Mouse (Mus musculus) CH12.LX (cell line): ENCODE results near the gene Clip1. TPM values are rescaled to one million over a fixed set of nuclear protein-coding genes. Genes with fewer than 3 reads are reported as not detected.

Experiments
- DNase-seq: peaks from one replicate; pipeline ENCODE4 v3.0.0-alpha.2; 2013; ENCODE audit errors: extremely low read depth
- H3K27ac ChIP-seq: 2 replicates; pipeline ENCODE4 v1.5.1; 2012; ENCODE audit warnings: low read depth, mild to moderate bottlenecking, control low read depth, moderate library complexity; ENCODE audit not compliant: insufficient read depth
- H3K27me3 ChIP-seq: replicated peaks from 2 replicates; pipeline ENCODE3; 2012; ENCODE audit warnings: inconsistent platforms
- H3K36me3 ChIP-seq, 2 experiments: replicated peaks in 1 of 2; 2 replicates each; pipeline versions ENCODE3 to v1.6.1; 2012; ENCODE audit warnings: inconsistent platforms in 1 of 2, low read length in 1 of 2, mild to moderate bottlenecking in 1 of 2, mixed read lengths in 1 of 2, moderate library complexity in 1 of 2; ENCODE audit not compliant: control insufficient read depth in 1 of 2, insufficient read depth in 1 of 2
- H3K4me1 ChIP-seq, 2 experiments: 2 replicates each; pipeline ENCODE4 v1.6.1; 2012; ENCODE audit warnings: inconsistent platforms in 1 of 2, moderate library complexity in 1 of 2; ENCODE audit not compliant: insufficient read depth in 2 of 2, control insufficient read depth in 1 of 2
- H3K4me2 ChIP-seq: 2 replicates; pipeline ENCODE4 v1.6.1; 2012; ENCODE audit warnings: low read depth, mild to moderate bottlenecking, control low read depth; ENCODE audit not compliant: poor library complexity, insufficient read depth, severe bottlenecking
- H3K4me3 ChIP-seq, 3 experiments: fragments of 150-350 bp in 1 of 3; sonication (generic) in 1 of 3; replicated peaks in 1 of 3; 2 replicates each; pipeline versions ENCODE3 to v1.5.1; 2011 to 2012; ENCODE audit warnings: low read depth in 2 of 3, low read length in 2 of 3, mild to moderate bottlenecking in 2 of 3, moderate library complexity in 2 of 3, control low read depth in 1 of 3, improper control_type of control experiment in 1 of 3, inconsistent platforms in 1 of 3, mixed read lengths in 1 of 3; ENCODE audit not compliant: poor library complexity in 1 of 3
- H3K79me2 ChIP-seq: replicated peaks from 2 replicates; pipeline ENCODE4 v1.6.1; 2012; ENCODE audit warnings: mild to moderate bottlenecking, moderate library complexity; ENCODE audit not compliant: control insufficient read depth, poor library complexity, insufficient read depth, severe bottlenecking; ENCODE audit errors: extremely low read depth
- H3K9ac ChIP-seq: 2 replicates; pipeline ENCODE4 v1.6.1; 2012; ENCODE audit warnings: low read depth, mild to moderate bottlenecking, control low read depth, moderate library complexity; ENCODE audit not compliant: insufficient read depth
- H3K9me3 ChIP-seq: replicated peaks from 2 replicates; pipeline ENCODE3; 2012; ENCODE audit warnings: low read length, inconsistent platforms, mixed read lengths
- CHD2 ChIP-seq: IDR thresholded peaks from 2 replicates; pipeline ENCODE4 v1.6.1; 2011; ENCODE audit warnings: low read length, improper control_type of control experiment
- CTCF ChIP-seq, 2 experiments: IDR thresholded peaks in 1 of 2; conservative IDR thresholded peaks in 1 of 2; 2 replicates each; pipeline ENCODE4 v1.5.1; 2011 to 2012; ENCODE audit warnings: low read depth in 2 of 2, low read length in 2 of 2, improper control_type of control experiment in 1 of 2, inconsistent platforms in 1 of 2, mild to moderate bottlenecking in 1 of 2, moderate library complexity in 1 of 2
- ELF1 ChIP-seq: IDR thresholded peaks from 2 replicates; pipeline ENCODE4 v1.6.1; 2014; ENCODE audit warnings: low read depth, mild to moderate bottlenecking, inconsistent platforms, low read length, improper control_type of control experiment
- EP300 ChIP-seq: IDR thresholded peaks from 2 replicates; pipeline ENCODE4 v1.6.1; 2011; ENCODE audit warnings: low read length, improper control_type of control experiment
- ETS1 ChIP-seq: conservative IDR thresholded peaks from 2 replicates; pipeline ENCODE4 v1.6.1; 2012; ENCODE audit warnings: low read depth, mild to moderate bottlenecking, inconsistent platforms, low read length, improper control_type of control experiment, moderate library complexity
- HCFC1 ChIP-seq: IDR thresholded peaks from 2 replicates; pipeline ENCODE4 v1.6.1; 2012; ENCODE audit warnings: low read depth, mild to moderate bottlenecking, inconsistent platforms, low read length, improper control_type of control experiment
- KAT2A ChIP-seq: IDR thresholded peaks from 2 replicates; pipeline ENCODE4 v1.6.1; 2012; ENCODE audit warnings: low read length, improper control_type of control experiment, inconsistent platforms; ENCODE audit not compliant: insufficient replicate concordance
- MAZ ChIP-seq: IDR thresholded peaks from 2 replicates; pipeline ENCODE4 v1.6.1; 2012; ENCODE audit warnings: low read depth, mild to moderate bottlenecking, inconsistent platforms, low read length, improper control_type of control experiment, moderate library complexity
- MEF2A ChIP-seq: IDR thresholded peaks from 2 replicates; pipeline ENCODE4 v1.6.1; 2014; ENCODE audit warnings: low read depth, mild to moderate bottlenecking, inconsistent platforms, low read length, improper control_type of control experiment, borderline replicate concordance
- MYC ChIP-seq: IDR thresholded peaks from 2 replicates; pipeline ENCODE4 v1.6.1; 2011; ENCODE audit warnings: low read depth, mild to moderate bottlenecking, improper control_type of control experiment, low read length
- NELFE ChIP-seq: IDR thresholded peaks from 2 replicates; pipeline ENCODE4 v1.6.1; 2011; ENCODE audit warnings: low read depth, low read length, improper control_type of control experiment
- POLR2AphosphoS2 ChIP-seq: IDR thresholded peaks from 2 replicates; pipeline ENCODE4 v1.6.1; 2011; ENCODE audit warnings: low read depth, low read length, improper control_type of control experiment
- RAD21 ChIP-seq: IDR thresholded peaks from 2 replicates; pipeline ENCODE4 v1.6.1; 2011; ENCODE audit warnings: low read depth, mild to moderate bottlenecking, low read length, improper control_type of control experiment, moderate library complexity
- RCOR1 ChIP-seq: conservative IDR thresholded peaks from 2 replicates; pipeline ENCODE4 v1.6.1; 2012; ENCODE audit warnings: low read depth, mild to moderate bottlenecking, inconsistent platforms, low read length, improper control_type of control experiment
- SIN3A ChIP-seq: IDR thresholded peaks from 2 replicates; pipeline ENCODE4 v1.6.1; 2012; ENCODE audit warnings: low read length, improper control_type of control experiment, inconsistent platforms
- SMC3 ChIP-seq: IDR thresholded peaks from 2 replicates; pipeline ENCODE4 v1.6.1; 2011; ENCODE audit warnings: low read depth, low read length, improper control_type of control experiment
- TBP ChIP-seq: conservative IDR thresholded peaks from 2 replicates; pipeline ENCODE4 v1.6.1; 2011; ENCODE audit warnings: low read depth, low read length, improper control_type of control experiment
- UBTF ChIP-seq: IDR thresholded peaks from 2 replicates; pipeline ENCODE4 v1.6.1; 2012; ENCODE audit warnings: low read depth, mild to moderate bottlenecking, inconsistent platforms, low read length, improper control_type of control experiment, moderate library complexity
- USF1 ChIP-seq: IDR thresholded peaks from 2 replicates; pipeline ENCODE4 v1.6.1; 2014; ENCODE audit warnings: low read depth, mild to moderate bottlenecking, inconsistent platforms, low read length, improper control_type of control experiment
- ZMIZ1 ChIP-seq: IDR thresholded peaks from 2 replicates; pipeline ENCODE4 v1.6.1; 2012; ENCODE audit warnings: low read depth, mild to moderate bottlenecking, inconsistent platforms, low read length, improper control_type of control experiment
- dilution Hi-C: fragments of 300-500 bp; cut with MboI; formaldehyde crosslinking; loops from 2 replicates; pipeline ENCODE4 v1.14.3; 2020; ENCODE audit warnings: low sequenced_read_pairs; ENCODE audit not compliant: extremely low pct_unique_long_range_greater_than_20kb, extremely low pct_ligation_motif_present
- in situ Hi-C: fragments of 300-500 bp; cut with MboI; formaldehyde crosslinking; loops from 3 replicates; pipeline ENCODE4 v1.14.3; 2019; ENCODE audit warnings: low sequenced_read_pairs, low pct_ligation_motif_present, low pct_unique_long_range_greater_than_20kb, mixed read lengths
- polyA plus RNA-seq: library from polyadenylated mRNA; unstranded; fragments of >175 nt; gene quantifications from 2 replicates; pipeline ENCODE4 v1.2.1, GENCODE M21; 2012; ENCODE audit warnings: low read depth; ENCODE audit not compliant: insufficient read length
- total RNA-seq, 2 experiments: library from RNA; depleted of rRNA; stranded (reverse); fragments of 300-350 nt in 1 of 2; fragments of >200 nt in 1 of 2; gene quantifications; 2 replicates each; pipeline ENCODE4 v1.2.3; 2012 to 2014

Clip1 gene
- total and polyA plus RNA-seq, 3 experiments, result 24.9 to 42.9 (median 28.1) TPM

DNA sequence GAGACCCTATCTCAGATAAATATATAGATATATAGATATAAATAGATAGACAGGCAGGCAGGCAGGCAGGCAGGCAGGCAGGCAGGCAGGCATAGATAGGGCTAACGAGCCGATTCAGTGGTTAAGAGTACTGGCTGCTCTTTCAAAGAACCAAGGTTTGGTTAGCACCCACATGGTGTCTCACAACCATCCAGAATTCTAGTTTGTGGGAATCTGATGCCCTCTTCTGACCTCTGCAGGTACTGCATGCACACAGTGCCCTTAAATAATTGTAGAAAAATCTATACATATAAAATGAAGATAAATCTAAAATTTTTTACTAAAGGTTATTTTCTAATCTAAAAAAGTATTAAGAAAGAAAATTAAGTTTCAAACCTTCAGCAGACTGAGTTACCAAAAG, 65.9 kb downstream of the Clip1 start:
- peaks cover 51 to 75% of the 10 kb centered on the region in 2 experiments for H3K36me3 ChIP-seq
- H3K79me2 ChIP-seq, result no peaks in the 10 kb centered on the region
- no peaks in the 10 kb centered on the region for H3K4me1 ChIP-seq
- no peak overlapping the region for H3K9ac ChIP-seq
- H3K27me3 ChIP-seq, result no peaks in the 10 kb centered on the region
- dilution Hi-C loops (no loop called here), in situ Hi-C loops (no loop called here)
- no peak overlapping the region for H3K4me2 ChIP-seq
- no peak overlapping the region for H3K4me3 ChIP-seq
- DNase-seq, result peak; percentile 40
- H3K27ac ChIP-seq, result no peak overlapping the region
- 0 out of 2 replicates have a peak, but pooled peaks have one; percentile 18 for TF ChIP-seq MYC
- no peak for TF ChIP-seq TBP
- no peak for TF ChIP-seq HCFC1
- peak; percentile 53 for TF ChIP-seq RAD21
- no peak for TF ChIP-seq ZMIZ1
- TF ChIP-seq ETS1, result no peak
- no peak for TF ChIP-seq NELFE
- peak; percentile 34 to 61; a peak in 2 of 4 replicates for TF ChIP-seq CTCF (conservative IDR thresholded peaks at IDR 0.05 in 1 of 2, IDR thresholded peaks at IDR 0.05 in 1 of 2; ENCODE audit: low read depth in 2 of 2, low read length in 2 of 2)
- peak; percentile 15; the same call in 1 of the 2 replicates for TF ChIP-seq SMC3
- TF ChIP-seq USF1, result no peak
- no peak for TF ChIP-seq MAZ
- TF ChIP-seq EP300, result no peak
- TF ChIP-seq ELF1, result no peak
- no peaks in the 10 kb centered on the region for H3K9me3 ChIP-seq

DNA sequence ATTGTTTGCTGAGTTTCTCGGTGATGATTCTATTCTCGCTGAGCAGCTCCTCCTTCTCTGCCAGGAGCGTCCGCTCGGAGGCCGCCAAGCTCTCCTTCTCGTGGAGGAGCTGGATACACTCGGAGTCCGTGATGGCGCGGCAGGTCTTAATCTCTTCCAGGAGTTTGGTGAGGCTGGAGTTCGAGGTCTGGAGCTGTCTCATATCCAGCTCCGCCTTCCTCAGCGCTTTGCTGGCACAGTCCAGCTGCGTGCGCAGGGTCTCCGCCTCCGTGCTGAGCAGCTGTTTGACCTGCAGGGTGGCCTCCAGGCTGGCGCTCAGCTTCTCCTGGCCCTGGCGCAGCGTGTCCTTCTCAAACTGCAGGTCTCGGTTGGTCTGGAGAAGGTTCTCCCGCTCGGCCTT, 70.2 kb downstream of the Clip1 start:
- TF ChIP-seq TBP (no peak), KAT2A (no peak), UBTF (no peak), USF1 (no peak), RCOR1 (no peak), SIN3A (no peak), MEF2A (no peak), CHD2 (no peak), POLR2AphosphoS2 (no peak), RAD21 (no peak), MAZ (no peak)
- H3K27me3 ChIP-seq, result no peaks in the 10 kb centered on the region
- H3K9me3 ChIP-seq, result no peaks in the 10 kb centered on the region
- H3K4me1 ChIP-seq, result peaks cover 0 to 5% of the 10 kb centered on the region in 2 experiments; a peak in 1 of 4 replicates
- in situ Hi-C loops (no loop called here), dilution Hi-C loops (no loop called here)
- H3K4me2 ChIP-seq, result no peak overlapping the region
- no peak overlapping the region for H3K27ac ChIP-seq
- DNase-seq, result no peak
- peaks cover 50 to 86% of the 10 kb centered on the region in 2 experiments for H3K36me3 ChIP-seq
- H3K79me2 ChIP-seq, result no peaks in the 10 kb centered on the region
- no peak overlapping the region for H3K9ac ChIP-seq
- no peak overlapping the region for H3K4me3 ChIP-seq
